Mouse (Mus musculus): ENCODE data around the gene Ly75. TPM values are rescaled to one million over a fixed set of nuclear protein-coding genes. Genes with fewer than 3 reads are reported as not detected.
A peak's percentile ranks its signal among the peaks of the same experiment; 100 is the strongest.

The Ly75 gene
- polyA plus RNA-seq (2014; fragmentation: Nextera tagmentation; extraction: Ambion mirVana) = 1.2 TPM in 2 replicates

GRCm38 (mm10) chr2:60382858-60383669 is at the start of gene Ly75:
TSS of gene Ly75 (minus strand) at chr2:60383303.
- Histone ChIP-seq H3K9ac (replicated peaks; ENCODE audit: low read depth, low read length) (peak within 1 kb of the TSS; percentile 39; the same call in 1 of the 2 replicates), H3K4me2 (ENCODE audit: low read depth, low read length) (peak within 1 kb of the TSS; percentile 82), H3K36me3 (ENCODE audit: control insufficient read depth, insufficient read depth, low read length) (no peaks in the 10 kb centered on the region), H3K27ac (ENCODE audit: low read depth, low read length) (no peak within 1 kb of the TSS), H3K4me3 (ENCODE audit: low read depth, low read length) (peak within 1 kb of the TSS; percentile 39), H3K4me1 (ENCODE audit: control insufficient read depth, insufficient read depth, low read length) (no peaks in the 10 kb centered on the region), H3K9me3 (ENCODE audit: control insufficient read depth, low read length) (no peaks in the 10 kb centered on the region), H3K27me3 (ENCODE audit: control insufficient read depth, insufficient read depth, low read length) (0 out of 2 replicates have a peak, but pooled peaks cover 4% of the 10 kb centered on the region)
- ATAC-seq (ENCODE audit: low read depth) = peak; percentile 99
- WGBS = 2% methylated on average over 46 of the region's 46 CpGs

GRCm38 (mm10) chr2:60430315-60431021 is 47.4 kb upstream of the Ly75 start:
- 72% methylated on average over 8 of the region's 8 CpGs for WGBS
- no peaks in the 10 kb centered on the region for H3K9me3 ChIP-seq (ENCODE audit: control insufficient read depth, low read length)
- no peaks in the 10 kb centered on the region for H3K27me3 ChIP-seq (ENCODE audit: control insufficient read depth, insufficient read depth, low read length)
- H3K4me2 ChIP-seq (ENCODE audit: low read depth, low read length) = no peak overlapping the region
- no peak overlapping the region for H3K4me3 ChIP-seq (ENCODE audit: low read depth, low read length)
- no peaks in the 10 kb centered on the region for H3K4me1 ChIP-seq (ENCODE audit: control insufficient read depth, insufficient read depth, low read length)
- H3K27ac ChIP-seq (ENCODE audit: low read depth, low read length) = no peak overlapping the region
- H3K9ac ChIP-seq (replicated peaks; ENCODE audit: low read depth, low read length) = no peak overlapping the region
- H3K36me3 ChIP-seq (ENCODE audit: control insufficient read depth, insufficient read depth, low read length) = no peaks in the 10 kb centered on the region
- no peak for ATAC-seq (ENCODE audit: low read depth)

- Histone ChIP-seq H3K27ac (ENCODE audit: low read depth, low read length) (no peak overlapping the region), H3K4me3 (ENCODE audit: low read depth, low read length) (no peak overlapping the region), H3K4me1 (ENCODE audit: control insufficient read depth, insufficient read depth, low read length) (no peaks in the 10 kb centered on the region), H3K9me3 (ENCODE audit: control insufficient read depth, low read length) (no peaks in the 10 kb centered on the region), H3K27me3 (ENCODE audit: control insufficient read depth, insufficient read depth, low read length) (no peaks in the 10 kb centered on the region), H3K36me3 (ENCODE audit: control insufficient read depth, insufficient read depth, low read length) (no peaks in the 10 kb centered on the region), H3K9ac (replicated peaks; ENCODE audit: low read depth, low read length) (no peak overlapping the region), H3K4me2 (ENCODE audit: low read depth, low read length) (no peak overlapping the region)
- ATAC-seq (ENCODE audit: low read depth) = peak; percentile 63
- 7% methylated on average over 6 of the region's 6 CpGs for WGBS
Measured at GRCm38 (mm10) chr2:60418075-60418474, 35.0 kb upstream of the Ly75 start.

GRCm38 (mm10) chr2:60414334-60414733 is 31.2 kb upstream of the Ly75 start:
- no peak overlapping the region for H3K4me3 ChIP-seq (ENCODE audit: low read depth, low read length)
- H3K4me1 ChIP-seq (ENCODE audit: control insufficient read depth, insufficient read depth, low read length) = no peaks in the 10 kb centered on the region
- no peak overlapping the region for H3K27ac ChIP-seq (ENCODE audit: low read depth, low read length)
- H3K27me3 ChIP-seq (ENCODE audit: control insufficient read depth, insufficient read depth, low read length) = no peaks in the 10 kb centered on the region
- no peak for ATAC-seq (ENCODE audit: low read depth)
- no peaks in the 10 kb centered on the region for H3K36me3 ChIP-seq (ENCODE audit: control insufficient read depth, insufficient read depth, low read length)
- 45% methylated on average over 8 of the region's 8 CpGs for WGBS
- no peak overlapping the region for H3K4me2 ChIP-seq (ENCODE audit: low read depth, low read length)
- no peaks in the 10 kb centered on the region for H3K9me3 ChIP-seq (ENCODE audit: control insufficient read depth, low read length)
- no peak overlapping the region for H3K9ac ChIP-seq (replicated peaks; ENCODE audit: low read depth, low read length)

GRCm38 (mm10) chr2:60413006-60413650 is 30.0 kb upstream of the Ly75 start:
- no peak overlapping the region for H3K4me3 ChIP-seq (ENCODE audit: low read depth, low read length)
- H3K27me3 ChIP-seq (ENCODE audit: control insufficient read depth, insufficient read depth, low read length) = no peaks in the 10 kb centered on the region
- no peaks in the 10 kb centered on the region for H3K36me3 ChIP-seq (ENCODE audit: control insufficient read depth, insufficient read depth, low read length)
- no peak overlapping the region for H3K4me2 ChIP-seq (ENCODE audit: low read depth, low read length)
- no peaks in the 10 kb centered on the region for H3K9me3 ChIP-seq (ENCODE audit: control insufficient read depth, low read length)
- H3K4me1 ChIP-seq (ENCODE audit: control insufficient read depth, insufficient read depth, low read length) = no peaks in the 10 kb centered on the region
- H3K27ac ChIP-seq (ENCODE audit: low read depth, low read length) = no peak overlapping the region
- ATAC-seq (ENCODE audit: low read depth) = no peak
- 85% methylated on average over 18 of the region's 18 CpGs for WGBS
- no peak overlapping the region for H3K9ac ChIP-seq (replicated peaks; ENCODE audit: low read depth, low read length)

GRCm38 (mm10) chr2:60411181-60411580 is 28.1 kb upstream of the Ly75 start:
- no peak overlapping the region for H3K9ac ChIP-seq (replicated peaks; ENCODE audit: low read depth, low read length)
- WGBS = 84% methylated on average over 7 of the region's 7 CpGs
- H3K4me2 ChIP-seq (ENCODE audit: low read depth, low read length) = no peak overlapping the region
- ATAC-seq (ENCODE audit: low read depth) = no peak
- no peak overlapping the region for H3K27ac ChIP-seq (ENCODE audit: low read depth, low read length)
- H3K9me3 ChIP-seq (ENCODE audit: control insufficient read depth, low read length) = no peaks in the 10 kb centered on the region
- H3K4me3 ChIP-seq (ENCODE audit: low read depth, low read length) = no peak overlapping the region
- H3K27me3 ChIP-seq (ENCODE audit: control insufficient read depth, insufficient read depth, low read length) = no peaks in the 10 kb centered on the region
- H3K4me1 ChIP-seq (ENCODE audit: control insufficient read depth, insufficient read depth, low read length) = no peaks in the 10 kb centered on the region
- H3K36me3 ChIP-seq (ENCODE audit: control insufficient read depth, insufficient read depth, low read length) = no peaks in the 10 kb centered on the region

- no peak overlapping the region for H3K9ac ChIP-seq (replicated peaks; ENCODE audit: low read depth, low read length)
- no peak for ATAC-seq (ENCODE audit: low read depth)
- H3K4me1 ChIP-seq (ENCODE audit: control insufficient read depth, insufficient read depth, low read length) = no peaks in the 10 kb centered on the region
- no peaks in the 10 kb centered on the region for H3K9me3 ChIP-seq (ENCODE audit: control insufficient read depth, low read length)
- H3K4me3 ChIP-seq (ENCODE audit: low read depth, low read length) = no peak overlapping the region
- no peak overlapping the region for H3K4me2 ChIP-seq (ENCODE audit: low read depth, low read length)
- no peaks in the 10 kb centered on the region for H3K27me3 ChIP-seq (ENCODE audit: control insufficient read depth, insufficient read depth, low read length)
- H3K36me3 ChIP-seq (ENCODE audit: control insufficient read depth, insufficient read depth, low read length) = no peaks in the 10 kb centered on the region
- H3K27ac ChIP-seq (ENCODE audit: low read depth, low read length) = no peak overlapping the region
- WGBS = 79% methylated on average over 11 of the region's 11 CpGs
Measured at GRCm38 (mm10) chr2:60409989-60410763, 27.1 kb upstream of the Ly75 start.

- Histone ChIP-seq H3K27me3 (ENCODE audit: control insufficient read depth, insufficient read depth, low read length) (no peaks in the 10 kb centered on the region), H3K4me3 (ENCODE audit: low read depth, low read length) (no peak overlapping the region), H3K27ac (ENCODE audit: low read depth, low read length) (no peak overlapping the region), H3K9ac (replicated peaks; ENCODE audit: low read depth, low read length) (no peak overlapping the region), H3K4me1 (ENCODE audit: control insufficient read depth, insufficient read depth, low read length) (no peaks in the 10 kb centered on the region), H3K9me3 (ENCODE audit: control insufficient read depth, low read length) (no peaks in the 10 kb centered on the region), H3K36me3 (ENCODE audit: control insufficient read depth, insufficient read depth, low read length) (no peaks in the 10 kb centered on the region), H3K4me2 (ENCODE audit: low read depth, low read length) (no peak overlapping the region)
- 51% methylated on average over 6 of the region's 6 CpGs for WGBS
- ATAC-seq (ENCODE audit: low read depth) = no peak; the same call in 1 of the 2 replicates
Measured at GRCm38 (mm10) chr2:60409194-60409593, 26.1 kb upstream of the Ly75 start.

All from neural tube, embryonic 14.5 days (tissue).